Mouse (Mus musculus): ENCODE results near the gene Map3k4. TPM values are rescaled to one million over a fixed set of nuclear protein-coding genes. Genes with fewer than 3 reads are reported as not detected.

Map3k4 gene
- polyA plus RNA-seq, 2 experiments: 5.0 to 9.6 TPM

DNA sequence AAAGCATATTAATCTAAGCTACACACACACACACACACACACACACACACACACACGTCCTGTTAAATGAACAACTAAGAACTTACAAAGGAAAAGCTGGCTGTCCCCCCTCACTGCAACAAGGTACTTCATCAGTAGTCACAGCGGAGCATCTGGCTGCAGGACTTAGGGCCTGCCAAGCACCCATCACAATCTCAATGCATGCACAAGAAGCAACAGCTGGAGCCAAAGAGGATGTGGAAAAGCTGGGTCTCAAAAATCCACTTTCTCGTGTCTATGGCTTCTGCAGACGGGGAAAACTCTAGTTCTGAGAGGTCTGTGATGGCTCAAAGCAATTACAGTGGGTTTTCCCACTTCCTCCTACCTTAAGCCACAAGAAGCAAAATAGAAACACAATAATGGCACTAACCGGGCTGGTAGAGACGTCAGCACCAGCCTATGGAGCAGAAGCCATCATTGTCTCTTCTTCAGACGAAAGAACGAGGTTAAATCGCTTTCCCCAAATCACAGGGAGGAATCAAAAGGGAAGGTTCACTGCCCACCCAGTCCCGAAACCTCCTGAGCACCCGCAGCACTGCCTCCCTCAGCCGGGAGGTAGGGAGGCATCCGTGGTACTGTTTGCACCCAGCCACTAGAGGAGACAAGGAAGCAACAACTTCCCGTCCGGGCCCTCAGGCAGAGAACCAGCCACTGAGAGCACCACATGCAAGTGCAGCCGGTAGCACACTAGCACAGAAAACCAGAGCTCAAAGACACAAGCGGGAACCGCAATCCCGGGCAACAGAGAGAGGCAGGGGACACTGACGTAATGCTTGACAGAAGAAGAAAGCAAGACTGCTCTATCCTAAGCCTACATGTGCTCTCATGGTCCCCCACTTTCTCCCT is 11.1 kb downstream of the Map3k4 start:
- 27% methylated on average over 20 of the region's 20 CpGs for WGBS (ENCODE audit: insufficient replicate concordance)
- TF ChIP-seq EP300 (IDR thresholded peaks at IDR 0.05; ENCODE audit: low read depth) (no peak), CTCF (IDR thresholded peaks at IDR 0.05; ENCODE audit: low read depth) (peak; percentile 21; the same call in 1 of the 2 replicates)
- Histone ChIP-seq H3K27me3 (ENCODE audit: control insufficient read depth, insufficient read depth, low read length) (no peaks in the 10 kb centered on the region), H3K9ac (replicated peaks) (no peak overlapping the region), H3K9me3 (ENCODE audit: control insufficient read depth, low read length) (no peaks in the 10 kb centered on the region), H3K36me3 (replicated peaks; ENCODE audit: control insufficient read depth, insufficient read depth, low read depth) (no peaks in the 10 kb centered on the region), H3K4me3 (ENCODE audit: insufficient read depth in 1 of 2, low read depth in 2 of 2, low read length in 2 of 2) (no peak overlapping the region), H3K27ac (no peak overlapping the region), H3K4me2 (ENCODE audit: low read depth) (no peak overlapping the region), H3K4me1 (replicated peaks; ENCODE audit: control insufficient read depth in 2 of 2, insufficient read depth in 2 of 2, low read length in 1 of 2) (0 out of 4 replicates have a peak, but pooled peaks cover 0 to 3% of the 10 kb centered on the region in 2 experiments)
- ATAC-seq (ENCODE audit: insufficient read depth): no peak
- no peak for DNase-seq (ENCODE audit: low read depth in 3 of 3, low spot score in 3 of 3)

DNA sequence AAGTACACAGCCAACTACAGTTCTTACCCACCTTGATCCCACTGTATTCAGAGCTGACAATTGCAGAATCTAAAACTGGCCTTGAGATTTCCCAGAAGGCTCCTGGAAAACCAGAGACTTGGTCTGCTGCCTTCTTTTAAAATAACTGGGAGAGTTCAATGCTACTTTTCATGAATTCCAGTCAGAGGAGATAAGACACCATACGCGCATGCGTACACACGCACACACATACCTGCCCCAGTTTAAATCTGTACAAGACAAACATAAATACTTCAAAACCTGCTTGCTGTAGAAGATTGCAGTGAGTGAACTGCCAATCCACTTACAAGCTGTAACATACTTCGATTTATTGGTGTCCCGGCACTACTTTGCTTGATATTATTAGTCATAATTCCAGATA is 13.9 kb downstream of the Map3k4 start:
- H3K9me3 ChIP-seq (ENCODE audit: control insufficient read depth, low read length): no peaks in the 10 kb centered on the region
- ATAC-seq (ENCODE audit: insufficient read depth): no peak
- 84% methylated on average over 6 of the region's 6 CpGs for WGBS (ENCODE audit: insufficient replicate concordance)
- H3K27ac ChIP-seq: no peak overlapping the region
- DNase-seq (ENCODE audit: low read depth in 3 of 3, low spot score in 3 of 3): no peak
- TF ChIP-seq EP300 (IDR thresholded peaks at IDR 0.05; ENCODE audit: low read depth) (no peak), CTCF (IDR thresholded peaks at IDR 0.05; ENCODE audit: low read depth) (no peak)
- no peaks in the 10 kb centered on the region for H3K4me1 ChIP-seq (replicated peaks; ENCODE audit: control insufficient read depth in 2 of 2, insufficient read depth in 2 of 2, low read length in 1 of 2)
- H3K27me3 ChIP-seq (ENCODE audit: control insufficient read depth, insufficient read depth, low read length): no peaks in the 10 kb centered on the region
- H3K4me2 ChIP-seq (ENCODE audit: low read depth): no peak overlapping the region
- H3K4me3 ChIP-seq (ENCODE audit: insufficient read depth in 1 of 2, low read depth in 2 of 2, low read length in 2 of 2): no peak overlapping the region
- no peaks in the 10 kb centered on the region for H3K36me3 ChIP-seq (replicated peaks; ENCODE audit: control insufficient read depth, insufficient read depth, low read depth)
- no peak overlapping the region for H3K9ac ChIP-seq (replicated peaks)

DNA sequence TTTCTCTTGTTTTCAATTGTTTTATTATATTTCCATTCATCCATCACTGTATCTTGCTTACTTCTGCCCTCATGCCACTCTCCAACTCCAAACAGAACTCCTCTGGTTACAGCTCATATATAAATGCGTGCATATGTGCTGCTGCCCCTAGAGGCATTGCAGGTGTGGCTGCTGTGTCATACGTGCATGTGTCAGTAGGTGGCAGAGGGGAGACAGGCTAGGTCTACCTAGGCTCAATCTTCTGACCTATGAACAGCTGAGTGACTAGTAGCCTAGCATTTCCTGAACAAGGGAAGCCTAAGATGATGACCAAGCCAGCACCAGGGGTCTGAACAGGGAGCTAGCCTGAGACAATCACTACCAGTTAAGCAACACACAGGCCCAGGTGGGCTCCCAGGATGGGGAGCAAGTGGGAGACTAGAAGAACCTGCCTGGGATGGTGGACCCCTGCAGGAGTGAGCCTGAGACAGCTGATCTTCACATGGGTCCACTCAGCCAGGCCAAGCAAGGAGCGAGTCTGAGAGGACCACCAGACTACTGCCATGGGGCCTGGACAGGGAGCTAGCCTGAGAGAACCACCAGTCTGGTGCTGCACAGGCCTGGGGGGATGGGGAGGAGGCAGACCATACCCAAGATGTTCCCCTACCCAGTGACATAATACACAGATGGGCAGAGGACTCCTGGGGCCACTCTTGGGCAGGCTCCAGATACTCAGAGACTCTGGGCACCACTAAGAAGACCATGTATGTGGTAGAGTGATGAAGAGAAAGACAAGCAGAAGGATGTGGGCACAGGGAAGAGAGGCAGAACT is 17.5 kb downstream of the Map3k4 start:
- TF ChIP-seq CTCF (IDR thresholded peaks at IDR 0.05; ENCODE audit: low read depth) (peak; percentile 91), EP300 (IDR thresholded peaks at IDR 0.05; ENCODE audit: low read depth) (no peak)
- no peaks in the 10 kb centered on the region for H3K36me3 ChIP-seq (replicated peaks; ENCODE audit: control insufficient read depth, insufficient read depth, low read depth)
- 30% methylated on average over 3 of the region's 3 CpGs for WGBS (ENCODE audit: insufficient replicate concordance)
- ATAC-seq (ENCODE audit: insufficient read depth): peak; percentile 62
- no peak overlapping the region for H3K27ac ChIP-seq
- H3K4me1 ChIP-seq (replicated peaks; ENCODE audit: control insufficient read depth in 2 of 2, insufficient read depth in 2 of 2, low read length in 1 of 2): 0 out of 4 replicates have a peak, but pooled peaks cover 0 to 3% of the 10 kb centered on the region in 2 experiments
- H3K9ac ChIP-seq (replicated peaks): no peak overlapping the region
- DNase-seq (ENCODE audit: low read depth in 3 of 3, low spot score in 3 of 3): peak in 1 of 3 experiments; percentile 28
- no peak overlapping the region for H3K4me3 ChIP-seq (ENCODE audit: insufficient read depth in 1 of 2, low read depth in 2 of 2, low read length in 2 of 2)
- no peaks in the 10 kb centered on the region for H3K9me3 ChIP-seq (ENCODE audit: control insufficient read depth, low read length)
- no peaks in the 10 kb centered on the region for H3K27me3 ChIP-seq (ENCODE audit: control insufficient read depth, insufficient read depth, low read length)
- H3K4me2 ChIP-seq (ENCODE audit: low read depth): no peak overlapping the region

DNA sequence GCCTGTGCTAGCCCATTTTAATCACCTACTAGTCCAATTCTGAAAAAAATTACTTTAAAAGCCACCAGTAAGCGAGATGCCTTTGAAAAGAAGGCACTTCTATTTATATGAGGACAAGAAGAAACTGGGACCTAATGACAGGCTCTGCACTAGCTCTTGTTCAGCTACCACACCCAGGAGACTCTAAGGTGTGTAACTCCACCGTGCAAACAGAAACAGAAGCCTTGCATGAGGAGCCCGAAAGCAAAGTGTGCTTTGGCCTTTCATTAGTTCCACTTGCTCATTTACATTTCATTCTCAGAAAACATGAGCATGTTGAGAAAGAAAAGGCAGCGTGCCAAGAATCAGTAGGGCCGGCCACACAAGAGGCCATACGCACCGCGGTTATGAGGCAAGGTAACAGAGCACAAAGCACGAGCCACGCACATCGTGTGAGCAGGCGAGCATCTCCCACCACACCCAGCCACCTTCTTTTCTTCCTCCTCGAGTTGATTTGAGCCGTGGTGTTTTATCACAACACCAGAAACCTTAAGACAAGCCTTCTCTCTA is 18.4 kb downstream of the Map3k4 start:
- ATAC-seq (ENCODE audit: insufficient read depth): no peak
- TF ChIP-seq EP300 (IDR thresholded peaks at IDR 0.05; ENCODE audit: low read depth) (no peak), CTCF (IDR thresholded peaks at IDR 0.05; ENCODE audit: low read depth) (no peak)
- WGBS (ENCODE audit: insufficient replicate concordance): 77% methylated on average over 14 of the region's 14 CpGs
- Histone ChIP-seq H3K4me3 (ENCODE audit: insufficient read depth in 1 of 2, low read depth in 2 of 2, low read length in 2 of 2) (no peak overlapping the region), H3K9ac (replicated peaks) (no peak overlapping the region), H3K36me3 (replicated peaks; ENCODE audit: control insufficient read depth, insufficient read depth, low read depth) (no peaks in the 10 kb centered on the region), H3K9me3 (ENCODE audit: control insufficient read depth, low read length) (no peaks in the 10 kb centered on the region), H3K27me3 (ENCODE audit: control insufficient read depth, insufficient read depth, low read length) (no peaks in the 10 kb centered on the region), H3K27ac (no peak overlapping the region), H3K4me1 (replicated peaks; ENCODE audit: control insufficient read depth in 2 of 2, insufficient read depth in 2 of 2, low read length in 1 of 2) (0 out of 4 replicates have a peak, but pooled peaks cover 0 to 3% of the 10 kb centered on the region in 2 experiments), H3K4me2 (ENCODE audit: low read depth) (no peak overlapping the region)
- no peak for DNase-seq (ENCODE audit: low read depth in 3 of 3, low spot score in 3 of 3)
